Mouse (Mus musculus) lung, embryonic 15.5 days (tissue): ENCODE results near the gene Kcnk6. TPM values are rescaled to one million over a fixed set of nuclear protein-coding genes. Genes with fewer than 3 reads are reported as not detected.
"Not testable (repeated sequence)": the region's sequence is repeated elsewhere in the genome, so short reads cannot be mapped to it uniquely, and the experiment has no call there.

Source experiments
- ATAC-seq: fragments of 200-750 bp; cut with Nextera tagmentation; 2 replicates; pipeline ENCODE4 v1.8.0; 2017; ENCODE audit warnings: moderate number of reproducible peaks, borderline replicate concordance; ENCODE audit not compliant: low FRiP score, low TSS enrichment; ENCODE audit errors: extremely low read depth
- H3K27ac ChIP-seq: fragments of 300-500 bp; sonication (generic); 2 replicates; pipeline ENCODE4 v1.5.1; 2015; ENCODE audit warnings: moderate library complexity, mild to moderate bottlenecking, inconsistent platforms
- H3K27me3 ChIP-seq: fragments of 300-500 bp; sonication (generic); 2 replicates; pipeline ENCODE4 v1.6.1; 2015; ENCODE audit warnings: inconsistent platforms
- H3K36me3 ChIP-seq: fragments of 300-500 bp; sonication (generic); 2 replicates; pipeline ENCODE4 v1.6.1; 2015; ENCODE audit warnings: inconsistent platforms
- H3K4me1 ChIP-seq: fragments of 300-500 bp; sonication (generic); 2 replicates; pipeline ENCODE4 v1.6.1; 2015; ENCODE audit warnings: inconsistent platforms
- H3K4me2 ChIP-seq: fragments of 300-500 bp; sonication (generic); 2 replicates; pipeline ENCODE4 v1.6.1; 2015; ENCODE audit warnings: inconsistent platforms, mild to moderate bottlenecking, moderate library complexity
- H3K4me3 ChIP-seq: fragments of 300-500 bp; sonication (generic); 2 replicates; pipeline ENCODE4 v1.5.1; 2015; ENCODE audit warnings: mild to moderate bottlenecking, inconsistent platforms
- H3K9ac ChIP-seq: fragments of 300-500 bp; sonication (generic); 2 replicates; pipeline ENCODE4 v1.6.1; 2015; ENCODE audit warnings: inconsistent platforms
- H3K9me3 ChIP-seq: fragments of 300-500 bp; sonication (generic); 2 replicates; pipeline ENCODE4 v1.6.1; 2016; ENCODE audit warnings: inconsistent platforms
- WGBS: fragments of 180-500 bp; shearing (Covaris S2); methylation state at CpG from one replicate; pipeline ENCODE4 v1.1.7; 2015; 5-methylcytosine and 5-hydroxymethylcytosine counted together
- polyA plus RNA-seq: library from polyadenylated mRNA; unstranded; fragments of >200 nt; fragmentation: Nextera tagmentation; extraction: Ambion mirVana; gene quantifications from 2 replicates; pipeline ENCODE4 v1.2.1, GENCODE M21; 2015

Kcnk6 gene
- polyA plus RNA-seq, 1 experiment from 2014 or later = 2.0 TPM

DNA sequence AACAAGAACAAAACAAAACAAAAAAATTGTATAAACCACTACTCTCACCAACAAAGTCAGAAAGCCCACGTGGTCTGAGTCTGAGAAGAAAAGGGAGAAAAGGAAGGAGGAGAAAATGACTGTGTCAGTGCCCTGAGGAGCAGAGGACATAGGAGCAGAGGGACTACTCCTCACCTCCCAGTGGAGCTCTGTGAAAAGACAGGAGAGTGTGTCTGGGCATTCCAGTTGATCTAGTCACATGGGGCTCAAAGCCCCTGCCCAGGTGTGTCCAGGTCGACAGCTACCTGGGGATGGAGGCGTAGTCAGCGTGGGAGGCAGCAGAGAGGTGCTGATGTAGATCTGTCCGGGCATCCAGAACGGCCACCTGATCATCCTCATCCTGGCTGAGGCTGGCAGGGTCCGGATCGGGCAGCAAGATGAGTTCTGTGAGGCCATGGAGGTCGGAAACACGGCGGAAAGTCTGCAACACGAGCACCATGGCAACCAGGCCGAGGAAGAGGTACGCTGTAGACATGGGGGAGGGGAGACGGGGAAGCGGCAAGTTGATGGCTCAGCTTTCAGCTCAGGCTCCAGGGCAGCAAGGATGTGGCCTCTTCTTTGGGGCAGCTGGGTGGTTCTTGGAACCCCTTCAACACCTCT is 7.4 kb downstream of the Kcnk6 start:
- Histone ChIP-seq H3K4me2 (peak overlapping the region; percentile 34), H3K4me3 (no peak overlapping the region), H3K4me1 (peaks cover 5% of the 10 kb centered on the region), H3K27me3 (no peaks in the 10 kb centered on the region), H3K36me3 (no peaks in the 10 kb centered on the region), H3K9me3 (peaks cover 3% of the 10 kb centered on the region; the same call in 1 of the 2 replicates), H3K27ac (no peak overlapping the region), H3K9ac (no peak overlapping the region)
- 13% methylated on average over 16 of the region's 16 CpGs for WGBS
- ATAC-seq = no peak

DNA sequence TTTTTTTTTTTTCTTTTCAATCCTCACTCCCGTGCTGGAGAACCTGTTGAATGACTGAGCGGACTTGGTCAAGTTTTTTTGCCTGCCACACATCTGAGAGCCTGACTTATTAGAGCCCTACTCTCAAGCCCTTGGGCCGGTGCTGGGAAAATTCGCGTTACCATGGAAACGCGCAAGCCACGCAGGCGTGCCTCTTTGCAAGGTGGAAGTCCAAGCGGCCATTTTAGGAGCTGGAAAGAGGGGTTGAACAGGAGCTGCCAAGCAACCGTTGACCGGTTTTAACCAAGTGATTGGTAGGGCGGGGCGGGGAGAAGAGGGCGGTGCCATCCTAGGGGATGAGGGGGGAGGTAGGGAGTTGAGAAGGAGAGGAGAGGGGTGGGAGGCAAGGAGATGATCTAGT is 17.5 kb downstream of the Kcnk6 start:
- 42% methylated on average over 15 of the region's 15 CpGs for WGBS
- no peak for ATAC-seq
- H3K9me3 ChIP-seq = peaks cover 5% of the 10 kb centered on the region; the same call in 1 of the 2 replicates
- H3K4me2 ChIP-seq = no peak overlapping the region
- peaks cover 15% of the 10 kb centered on the region for H3K4me1 ChIP-seq
- H3K4me3 ChIP-seq = no peak overlapping the region
- H3K27me3 ChIP-seq = no peaks in the 10 kb centered on the region
- H3K9ac ChIP-seq = no peak overlapping the region
- peak overlapping the region; percentile 67 for H3K27ac ChIP-seq
- no peaks in the 10 kb centered on the region for H3K36me3 ChIP-seq

DNA sequence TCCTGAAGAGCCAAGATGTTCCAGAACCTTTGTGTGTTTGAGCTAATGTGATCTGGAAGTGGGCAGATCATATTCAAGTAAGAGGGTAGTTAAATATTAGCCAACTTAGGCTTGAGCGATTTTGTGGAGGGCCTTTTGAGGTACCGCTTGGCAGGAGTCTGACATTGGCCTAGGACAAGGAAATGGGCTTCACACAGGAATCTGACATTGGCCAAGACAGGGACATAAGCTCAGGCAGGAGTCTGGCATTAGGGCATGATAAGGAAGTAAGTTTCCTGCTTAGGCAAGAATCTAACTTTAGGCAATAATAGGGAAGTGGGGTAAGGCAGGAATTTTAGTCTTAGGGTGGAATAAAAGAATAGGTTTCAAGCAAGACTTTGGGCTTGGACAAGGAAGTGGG is 18.1 kb downstream of the Kcnk6 start:
- Histone ChIP-seq H3K27ac (peak overlapping the region; percentile 67), H3K9me3 (no peaks in the 10 kb centered on the region; the same call in 1 of the 2 replicates), H3K36me3 (no peaks in the 10 kb centered on the region), H3K27me3 (no peaks in the 10 kb centered on the region), H3K4me2 (no peak overlapping the region), H3K9ac (no peak overlapping the region), H3K4me1 (peaks cover 15% of the 10 kb centered on the region), H3K4me3 (no peak overlapping the region)
- no peak for ATAC-seq
- WGBS = 40% methylated on average over 2 of the region's 2 CpGs

DNA sequence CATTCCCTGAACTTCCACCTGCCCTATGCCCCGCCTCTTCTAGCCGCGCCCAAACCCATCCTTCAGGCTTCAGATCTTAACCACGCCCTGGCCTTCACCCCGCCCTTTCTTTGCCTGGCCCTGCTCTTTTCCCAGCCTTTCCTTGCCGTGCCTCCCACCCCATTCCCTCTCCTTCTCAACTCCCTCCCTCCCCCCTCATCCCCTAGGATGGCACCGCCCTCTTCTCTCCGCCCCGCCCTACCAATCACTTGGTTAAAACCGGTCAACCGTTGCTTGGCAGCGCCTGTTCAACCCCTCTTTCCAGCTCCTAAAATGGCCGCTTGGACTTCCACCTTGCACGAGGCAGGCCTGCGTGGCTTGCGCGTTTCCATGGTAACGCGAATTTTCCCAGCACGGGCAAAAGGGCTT is 18.6 kb downstream of the Kcnk6 start, which contains the start of gene Catsperg1:
TSS of gene Catsperg1 (minus strand) at position 361 of the 408 bp plus-strand sequence.
- no peaks in the 10 kb centered on the region for H3K27me3 ChIP-seq
- H3K36me3 ChIP-seq = no peaks in the 10 kb centered on the region
- H3K4me3 ChIP-seq = no peak within 1 kb of the TSS
- H3K9ac ChIP-seq = no peak within 1 kb of the TSS
- H3K27ac ChIP-seq = peak within 1 kb of the TSS; percentile 67
- peaks cover 15% of the 10 kb centered on the region for H3K4me1 ChIP-seq
- 4% methylated on average over 20 of the region's 20 CpGs for WGBS
- ATAC-seq = peak; percentile 44; the same call in 1 of the 2 replicates
- H3K9me3 ChIP-seq = no peaks in the 10 kb centered on the region
- H3K4me2 ChIP-seq = peak within 1 kb of the TSS; percentile 55

DNA sequence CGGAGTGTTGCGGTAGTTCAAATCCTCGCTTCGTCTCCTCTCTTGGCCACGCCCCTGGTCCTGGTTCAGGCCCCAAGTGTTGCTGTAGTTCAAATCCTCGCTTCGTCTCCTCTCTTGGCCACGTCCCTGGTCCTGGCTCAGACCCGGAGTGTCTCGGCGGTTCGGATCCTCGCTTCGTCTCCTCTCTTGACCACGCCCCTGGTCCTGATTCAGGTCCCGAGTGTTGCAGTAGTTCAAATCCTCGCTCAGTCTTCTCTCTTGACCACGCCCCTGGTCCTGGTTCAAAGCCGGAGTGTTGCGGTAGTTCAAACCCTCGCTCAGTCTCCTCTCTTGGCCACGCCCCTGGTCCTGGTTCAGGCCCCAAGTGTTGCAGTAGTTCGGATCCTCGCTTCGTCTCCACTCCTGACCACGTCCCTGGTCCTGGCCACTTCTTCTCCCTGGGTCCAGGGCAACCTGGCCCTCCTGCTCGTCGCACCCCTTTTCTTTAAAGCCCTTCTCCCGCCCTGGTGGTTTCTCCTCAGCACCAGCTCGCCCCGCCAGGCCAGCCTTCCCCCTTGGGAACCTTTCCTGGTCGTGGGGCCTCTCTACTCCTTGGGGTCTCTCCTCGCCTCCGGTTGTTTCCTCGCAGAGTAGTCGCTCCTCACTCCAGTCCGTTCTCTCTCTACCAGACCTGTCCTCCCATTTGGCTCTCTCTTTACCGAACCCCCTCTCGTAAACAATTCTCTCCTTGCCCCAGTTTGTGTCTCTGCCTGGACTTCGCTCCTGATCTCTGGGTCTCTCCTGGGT is 19.3 kb downstream of the Kcnk6 start:
- 18% methylated on average over 40 of the region's 40 CpGs for WGBS
- H3K9me3 ChIP-seq, ATAC-seq, H3K27me3 ChIP-seq, H3K36me3 ChIP-seq, H3K9ac ChIP-seq, H3K27ac ChIP-seq, H3K4me3 ChIP-seq: not testable (repeated sequence)
- Histone ChIP-seq H3K4me1 (peaks cover 15% of the 10 kb centered on the region), H3K4me2 (peak overlapping the region; percentile 55)

DNA sequence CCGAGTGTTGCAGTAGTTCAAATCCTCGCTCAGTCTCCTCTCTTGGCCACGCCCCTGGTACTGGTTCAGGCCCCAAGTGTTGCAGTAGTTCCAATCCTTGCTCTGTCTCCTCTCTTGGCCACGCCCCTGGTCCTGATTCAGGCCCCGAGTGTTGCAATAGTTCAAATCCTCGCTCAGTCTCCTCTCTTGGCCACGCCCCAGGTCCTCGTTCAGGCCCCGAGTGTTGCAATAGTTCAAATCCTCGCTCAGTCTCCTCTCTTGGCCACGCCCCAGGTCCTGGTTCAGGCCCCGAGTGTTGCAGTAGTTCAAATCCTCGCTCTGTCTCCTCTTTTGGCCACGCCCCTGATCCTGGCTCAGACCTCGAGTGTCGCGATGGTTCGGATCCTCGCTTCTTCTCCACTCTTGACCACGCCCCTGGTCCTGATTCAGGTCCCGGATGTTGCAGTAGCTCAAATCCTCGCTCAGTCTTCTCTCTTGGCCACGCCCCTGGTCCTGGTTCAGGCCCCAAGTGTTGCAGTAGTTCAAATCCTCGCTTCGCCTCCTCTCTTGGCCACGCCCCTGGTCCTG is 20.0 kb downstream of the Kcnk6 start:
- Histone ChIP-seq H3K27me3 (no peaks in the 10 kb centered on the region), H3K9ac (no peak overlapping the region), H3K27ac (peak overlapping the region; percentile 83), H3K36me3 (no peaks in the 10 kb centered on the region), H3K4me3 (peak overlapping the region; percentile 43), H3K9me3 (no peaks in the 10 kb centered on the region), H3K4me2 (peak overlapping the region; percentile 55), H3K4me1 (peaks cover 15% of the 10 kb centered on the region)
- 20% methylated on average over 26 of the region's 26 CpGs for WGBS
- no peak for ATAC-seq

DNA sequence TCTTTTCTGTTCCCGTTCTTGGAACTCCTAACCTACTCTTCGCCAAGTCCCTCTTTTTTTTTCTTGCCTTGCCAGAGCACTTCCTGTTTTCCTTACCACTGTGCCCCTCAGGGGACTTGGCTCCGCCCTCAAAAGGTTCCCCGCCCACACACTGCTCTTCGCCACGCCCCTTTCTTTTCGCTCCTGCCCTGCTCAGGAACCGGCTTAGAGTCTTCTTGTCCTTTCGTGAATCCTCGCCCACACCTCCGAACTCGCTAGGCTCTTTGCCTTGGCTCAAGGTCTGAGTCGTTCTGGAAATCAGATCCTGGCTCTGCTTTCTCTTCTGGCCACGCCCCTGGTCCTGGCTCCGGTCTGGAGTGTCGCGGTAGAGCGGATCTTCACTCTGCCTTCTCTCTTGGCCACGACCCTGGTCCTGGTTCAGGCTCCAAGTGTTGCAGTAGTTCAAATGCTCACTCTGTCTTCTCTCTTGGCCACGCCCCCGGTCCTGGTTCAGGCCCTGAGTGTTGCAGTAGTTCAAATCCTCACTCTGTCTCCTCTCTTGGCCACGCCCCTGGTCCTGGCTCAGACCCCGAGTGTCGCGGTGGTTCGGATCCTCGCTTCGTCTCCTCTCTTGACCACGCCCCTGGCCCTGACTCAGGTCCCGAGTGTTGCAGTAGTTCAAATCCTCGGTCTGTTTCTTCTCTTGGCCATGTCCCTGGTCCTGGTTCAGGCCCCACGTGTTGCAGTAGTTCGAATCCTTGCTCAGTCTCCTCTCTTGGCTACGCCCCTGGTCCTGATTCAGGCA is 20.7 kb downstream of the Kcnk6 start:
- Histone ChIP-seq H3K36me3 (no peaks in the 10 kb centered on the region), H3K9me3 (no peaks in the 10 kb centered on the region), H3K4me3 (peak overlapping the region; percentile 43), H3K9ac (peak overlapping the region; percentile 21), H3K27me3 (no peaks in the 10 kb centered on the region), H3K4me2 (peak overlapping the region; percentile 55), H3K4me1 (peaks cover 15% of the 10 kb centered on the region), H3K27ac (peak overlapping the region; percentile 83)
- ATAC-seq = peak; percentile 87
- 5% methylated on average over 34 of the region's 34 CpGs for WGBS

DNA sequence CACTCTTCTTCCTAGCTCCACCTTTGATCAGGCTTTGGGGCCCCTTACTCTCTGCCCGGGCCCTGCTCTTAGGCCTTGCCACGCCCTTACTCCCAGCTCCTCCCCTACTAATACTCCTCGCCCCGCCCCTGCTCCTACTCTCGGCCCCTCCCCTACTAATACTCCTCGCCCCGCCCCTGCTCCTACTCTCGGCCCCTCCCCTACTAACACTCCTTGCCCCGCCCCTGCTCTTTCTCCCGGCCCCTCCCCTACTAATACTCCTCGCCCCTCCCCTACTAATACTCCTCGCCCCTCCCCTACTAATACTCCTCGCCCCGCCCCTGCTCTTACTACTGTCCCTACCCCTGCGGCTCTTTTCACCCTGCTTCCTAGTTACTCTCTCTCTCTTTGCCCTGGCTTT is 21.3 kb downstream of the Kcnk6 start:
- peak overlapping the region; percentile 55 for H3K4me2 ChIP-seq
- WGBS = 15% methylated on average over 15 of the region's 15 CpGs
- H3K4me3 ChIP-seq = peak overlapping the region; percentile 43
- peak; percentile 61; the same call in 1 of the 2 replicates for ATAC-seq
- peak overlapping the region; percentile 83 for H3K27ac ChIP-seq
- H3K9me3 ChIP-seq, H3K36me3 ChIP-seq, H3K27me3 ChIP-seq: not testable (repeated sequence)
- H3K9ac ChIP-seq = peak overlapping the region; percentile 21; the same call in 1 of the 2 replicates
- peaks cover 15% of the 10 kb centered on the region for H3K4me1 ChIP-seq

DNA sequence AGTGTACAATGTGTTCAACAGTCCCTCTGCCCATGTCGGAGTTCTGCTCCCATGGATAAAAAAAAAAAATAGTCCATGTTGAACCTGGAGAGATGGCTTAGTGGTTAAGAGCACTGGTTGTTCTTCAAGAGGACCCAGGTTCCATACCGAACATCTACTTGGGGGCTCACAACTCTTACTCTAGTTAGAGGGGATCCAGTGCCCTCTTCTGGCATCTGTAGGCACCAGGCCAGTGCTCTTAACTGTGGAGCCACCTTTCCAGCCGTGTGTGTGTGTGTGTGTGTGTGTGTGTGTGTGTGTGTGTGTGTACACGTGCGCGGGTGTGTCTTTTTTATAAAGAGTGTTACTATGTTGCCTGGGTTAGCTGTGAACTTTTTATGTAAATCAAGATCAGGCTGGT is 29.7 kb downstream of the Kcnk6 start:
- no peaks in the 10 kb centered on the region for H3K36me3 ChIP-seq
- no peak overlapping the region for H3K4me2 ChIP-seq
- 69% methylated on average over 6 of the region's 6 CpGs for WGBS
- H3K9me3 ChIP-seq = no peaks in the 10 kb centered on the region
- H3K4me3 ChIP-seq = no peak overlapping the region
- H3K9ac ChIP-seq = no peak overlapping the region
- no peak for ATAC-seq
- H3K27me3 ChIP-seq = no peaks in the 10 kb centered on the region
- H3K27ac ChIP-seq = no peak overlapping the region
- no peaks in the 10 kb centered on the region for H3K4me1 ChIP-seq

DNA sequence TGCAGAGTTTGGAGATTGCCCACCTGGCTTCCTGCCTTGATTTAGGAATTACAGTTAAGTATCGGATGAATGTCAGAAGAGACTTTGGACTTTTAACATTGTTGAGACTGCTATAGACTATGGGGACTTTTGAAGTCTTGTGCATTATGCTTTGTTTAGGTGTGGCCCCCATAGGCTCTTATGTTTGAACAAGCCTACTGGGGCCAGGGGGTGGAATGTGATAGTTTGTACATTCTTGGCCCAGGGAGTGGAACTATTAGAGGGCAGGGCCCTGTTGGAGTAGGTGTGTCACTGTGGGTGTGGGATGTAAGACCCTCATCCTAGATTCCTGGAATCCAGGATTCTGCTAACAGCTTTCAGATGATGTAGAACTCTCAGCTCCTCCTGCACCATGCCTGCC is 38.1 kb downstream of the Kcnk6 start:
- not testable (repeated sequence) for H3K9ac ChIP-seq, H3K9me3 ChIP-seq, H3K27me3 ChIP-seq, ATAC-seq, H3K27ac ChIP-seq, H3K4me3 ChIP-seq, H3K4me2 ChIP-seq, H3K36me3 ChIP-seq, H3K4me1 ChIP-seq
- 89% methylated on average over 1 of the region's 1 CpGs for WGBS

DNA sequence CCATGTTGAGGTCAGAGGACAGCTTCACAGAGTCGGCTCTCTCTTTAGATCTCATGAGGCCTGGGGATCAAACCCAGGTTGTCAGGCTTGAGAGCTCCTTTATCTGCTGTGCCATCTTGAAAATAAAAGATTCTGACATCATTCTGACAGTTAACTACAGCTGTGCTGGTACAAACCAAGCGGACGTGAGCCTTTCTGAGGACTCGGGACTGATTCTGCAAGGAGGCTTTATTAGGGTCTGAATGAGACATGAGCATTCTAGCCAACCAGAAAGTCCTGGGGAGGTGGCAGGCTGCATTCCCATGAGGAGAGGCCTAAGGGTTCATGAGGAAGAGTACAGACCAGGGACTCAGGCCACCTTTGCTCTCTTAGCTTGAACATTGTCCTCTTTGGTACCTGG is 51.0 kb downstream of the Kcnk6 start:
- not testable (repeated sequence) for H3K36me3 ChIP-seq, H3K9me3 ChIP-seq, H3K27me3 ChIP-seq, ATAC-seq, H3K4me2 ChIP-seq, H3K4me3 ChIP-seq, H3K27ac ChIP-seq, H3K9ac ChIP-seq
- WGBS = 88% methylated on average over 4 of the region's 4 CpGs
- H3K4me1 ChIP-seq = peaks cover 18% of the 10 kb centered on the region
